Mouse (Mus musculus): ENCODE measurements around the gene Tmem206. TPM values are rescaled to one million over a fixed set of nuclear protein-coding genes. Genes with fewer than 3 reads are reported as not detected.

Gene Tmem206
- polyA plus RNA-seq, 1 experiment from 2014 or later: 22.8 TPM

GRCm38 (mm10) chr1:191317591-191318196 is 8.0 kb upstream of the Tmem206 start, which contains the start of gene Nenf:
Nenf (minus strand) TSS chr1:191318194.
- Histone ChIP-seq H3K27ac (ENCODE audit: low read length) (peak within 1 kb of the TSS; percentile 90), H3K36me3 (ENCODE audit: control insufficient read depth, insufficient read depth, low read length) (no peaks in the 10 kb centered on the region), H3K4me1 (replicated peaks; ENCODE audit: control insufficient read depth, insufficient read depth, low read length) (peaks cover 12% of the 10 kb centered on the region), H3K4me2 (ENCODE audit: low read depth, low read length) (peak within 1 kb of the TSS; percentile 74), H3K4me3 (ENCODE audit: low read length) (peak within 1 kb of the TSS; percentile 75), H3K9me3 (ENCODE audit: control insufficient read depth, low read length) (no peaks in the 10 kb centered on the region), H3K9ac (ENCODE audit: low read length) (peak within 1 kb of the TSS; percentile 93), H3K27me3 (ENCODE audit: control insufficient read depth, insufficient read depth, low read depth, low read length) (no peaks in the 10 kb centered on the region)
- under 1% methylated on average over 54 of the region's 54 CpGs for WGBS
- ATAC-seq (ENCODE audit: low read depth): peak; percentile 94

- H3K9me3 ChIP-seq (ENCODE audit: control insufficient read depth, low read length): no peaks in the 10 kb centered on the region
- no peak overlapping the region for H3K4me2 ChIP-seq (ENCODE audit: low read depth, low read length)
- peak; percentile 9; the same call in 1 of the 2 replicates for ATAC-seq (ENCODE audit: low read depth)
- H3K9ac ChIP-seq (ENCODE audit: low read length): no peak overlapping the region
- peak overlapping the region; percentile 65 for H3K27ac ChIP-seq (ENCODE audit: low read length)
- H3K36me3 ChIP-seq (ENCODE audit: control insufficient read depth, insufficient read depth, low read length): no peaks in the 10 kb centered on the region
- H3K4me3 ChIP-seq (ENCODE audit: low read length): no peak overlapping the region
- 27% methylated on average over 5 of the region's 5 CpGs for WGBS
- H3K27me3 ChIP-seq (ENCODE audit: control insufficient read depth, insufficient read depth, low read depth, low read length): no peaks in the 10 kb centered on the region
- H3K4me1 ChIP-seq (replicated peaks; ENCODE audit: control insufficient read depth, insufficient read depth, low read length): peaks cover 7% of the 10 kb centered on the region
These were observed 7.0 kb upstream of the Tmem206 start for GRCm38 (mm10) chr1:191318686-191319085.

GRCm38 (mm10) chr1:191323381-191323780 is 2.3 kb upstream of the Tmem206 start:
- no peak overlapping the region for H3K9ac ChIP-seq (ENCODE audit: low read length)
- H3K36me3 ChIP-seq (ENCODE audit: control insufficient read depth, insufficient read depth, low read length): no peaks in the 10 kb centered on the region
- no peak for ATAC-seq (ENCODE audit: low read depth)
- H3K27me3 ChIP-seq (ENCODE audit: control insufficient read depth, insufficient read depth, low read depth, low read length): no peaks in the 10 kb centered on the region
- H3K4me1 ChIP-seq (replicated peaks; ENCODE audit: control insufficient read depth, insufficient read depth, low read length): peaks cover 23% of the 10 kb centered on the region
- no peak overlapping the region for H3K4me3 ChIP-seq (ENCODE audit: low read length)
- no peak overlapping the region for H3K27ac ChIP-seq (ENCODE audit: low read length)
- H3K4me2 ChIP-seq (ENCODE audit: low read depth, low read length): no peak overlapping the region
- WGBS: 81% methylated on average over 3 of the region's 3 CpGs
- no peaks in the 10 kb centered on the region for H3K9me3 ChIP-seq (ENCODE audit: control insufficient read depth, low read length)

GRCm38 (mm10) chr1:191324733-191325590 is 750 bp upstream of the Tmem206 start:
- Histone ChIP-seq H3K4me1 (replicated peaks; ENCODE audit: control insufficient read depth, insufficient read depth, low read length) (peaks cover 22% of the 10 kb centered on the region), H3K9me3 (ENCODE audit: control insufficient read depth, low read length) (no peaks in the 10 kb centered on the region), H3K27ac (ENCODE audit: low read length) (peak overlapping the region; percentile 53; the same call in 1 of the 2 replicates), H3K4me2 (ENCODE audit: low read depth, low read length) (peak overlapping the region; percentile 96), H3K4me3 (ENCODE audit: low read length) (no peak overlapping the region; the same call in 1 of the 2 replicates), H3K9ac (ENCODE audit: low read length) (peak overlapping the region; percentile 46; the same call in 1 of the 2 replicates), H3K36me3 (ENCODE audit: control insufficient read depth, insufficient read depth, low read length) (no peaks in the 10 kb centered on the region), H3K27me3 (ENCODE audit: control insufficient read depth, insufficient read depth, low read depth, low read length) (no peaks in the 10 kb centered on the region)
- no peak for ATAC-seq (ENCODE audit: low read depth)
- WGBS: 77% methylated on average over 7 of the region's 7 CpGs

GRCm38 (mm10) chr1:191326233-191326882 is 646 bp downstream of the Tmem206 start:
- H3K4me3 ChIP-seq (ENCODE audit: low read length): peak overlapping the region; percentile 83
- H3K4me2 ChIP-seq (ENCODE audit: low read depth, low read length): peak overlapping the region; percentile 96
- WGBS: 1% methylated on average over 35 of the region's 35 CpGs

GRCm38 (mm10) chr1:191327258-191327657 is 1.5 kb downstream of the Tmem206 start:
- no peaks in the 10 kb centered on the region for H3K27me3 ChIP-seq (ENCODE audit: control insufficient read depth, insufficient read depth, low read depth, low read length)
- H3K4me2 ChIP-seq (ENCODE audit: low read depth, low read length): peak overlapping the region; percentile 96; the same call in 1 of the 2 replicates
- peaks cover 22% of the 10 kb centered on the region for H3K4me1 ChIP-seq (replicated peaks; ENCODE audit: control insufficient read depth, insufficient read depth, low read length)
- no peak for ATAC-seq (ENCODE audit: low read depth)
- 77% methylated on average over 8 of the region's 8 CpGs for WGBS
- H3K27ac ChIP-seq (ENCODE audit: low read length): no peak overlapping the region
- H3K9ac ChIP-seq (ENCODE audit: low read length): peak overlapping the region; percentile 8; the same call in 1 of the 2 replicates
- H3K9me3 ChIP-seq (ENCODE audit: control insufficient read depth, low read length): no peaks in the 10 kb centered on the region
- H3K4me3 ChIP-seq (ENCODE audit: low read length): no peak overlapping the region
- no peaks in the 10 kb centered on the region for H3K36me3 ChIP-seq (ENCODE audit: control insufficient read depth, insufficient read depth, low read length)

More at GRCm38 (mm10) chr1:191326233-191326882, 646 bp downstream of the Tmem206 start:
- Histone ChIP-seq H3K4me1 (replicated peaks; ENCODE audit: control insufficient read depth, insufficient read depth, low read length) (peaks cover 22% of the 10 kb centered on the region), H3K9ac (ENCODE audit: low read length) (peak overlapping the region; percentile 87), H3K27ac (ENCODE audit: low read length) (peak overlapping the region; percentile 71), H3K9me3 (ENCODE audit: control insufficient read depth, low read length) (no peaks in the 10 kb centered on the region), H3K36me3 (ENCODE audit: control insufficient read depth, insufficient read depth, low read length) (no peaks in the 10 kb centered on the region), H3K27me3 (ENCODE audit: control insufficient read depth, insufficient read depth, low read depth, low read length) (no peaks in the 10 kb centered on the region)
- ATAC-seq (ENCODE audit: low read depth): peak; percentile 71

GRCm38 (mm10) chr1:191328019-191328441 is 2.3 kb downstream of the Tmem206 start:
- WGBS: 46% methylated on average over 8 of the region's 8 CpGs
- Histone ChIP-seq H3K4me1 (replicated peaks; ENCODE audit: control insufficient read depth, insufficient read depth, low read length) (peaks cover 22% of the 10 kb centered on the region), H3K27me3 (ENCODE audit: control insufficient read depth, insufficient read depth, low read depth, low read length) (no peaks in the 10 kb centered on the region), H3K9me3 (ENCODE audit: control insufficient read depth, low read length) (no peaks in the 10 kb centered on the region), H3K27ac (ENCODE audit: low read length) (no peak overlapping the region), H3K36me3 (ENCODE audit: control insufficient read depth, insufficient read depth, low read length) (no peaks in the 10 kb centered on the region), H3K9ac (ENCODE audit: low read length) (no peak overlapping the region), H3K4me2 (ENCODE audit: low read depth, low read length) (no peak overlapping the region), H3K4me3 (ENCODE audit: low read length) (no peak overlapping the region)
- no peak for ATAC-seq (ENCODE audit: low read depth)

GRCm38 (mm10) chr1:191330356-191330755 is 4.6 kb downstream of the Tmem206 start:
- no peak overlapping the region for H3K4me2 ChIP-seq (ENCODE audit: low read depth, low read length)
- no peaks in the 10 kb centered on the region for H3K9me3 ChIP-seq (ENCODE audit: control insufficient read depth, low read length)
- ATAC-seq (ENCODE audit: low read depth): no peak
- H3K4me3 ChIP-seq (ENCODE audit: low read length): no peak overlapping the region
- no peaks in the 10 kb centered on the region for H3K27me3 ChIP-seq (ENCODE audit: control insufficient read depth, insufficient read depth, low read depth, low read length)
- no peak overlapping the region for H3K27ac ChIP-seq (ENCODE audit: low read length)
- H3K9ac ChIP-seq (ENCODE audit: low read length): no peak overlapping the region
- WGBS: 92% methylated on average over 4 of the region's 4 CpGs
- no peaks in the 10 kb centered on the region; the same call in 1 of the 2 replicates for H3K36me3 ChIP-seq (ENCODE audit: control insufficient read depth, insufficient read depth, low read length)
- H3K4me1 ChIP-seq (replicated peaks; ENCODE audit: control insufficient read depth, insufficient read depth, low read length): peaks cover 22% of the 10 kb centered on the region

GRCm38 (mm10) chr1:191334500-191334899 is 8.8 kb downstream of the Tmem206 start:
- Histone ChIP-seq H3K27ac (ENCODE audit: low read length) (no peak overlapping the region), H3K9me3 (ENCODE audit: control insufficient read depth, low read length) (no peaks in the 10 kb centered on the region), H3K36me3 (ENCODE audit: control insufficient read depth, insufficient read depth, low read length) (peaks cover 14% of the 10 kb centered on the region), H3K9ac (ENCODE audit: low read length) (no peak overlapping the region), H3K4me3 (ENCODE audit: low read length) (no peak overlapping the region), H3K4me2 (ENCODE audit: low read depth, low read length) (no peak overlapping the region), H3K27me3 (ENCODE audit: control insufficient read depth, insufficient read depth, low read depth, low read length) (no peaks in the 10 kb centered on the region), H3K4me1 (replicated peaks; ENCODE audit: control insufficient read depth, insufficient read depth, low read length) (no peaks in the 10 kb centered on the region)
- WGBS: 83% methylated on average over 5 of the region's 5 CpGs
- ATAC-seq (ENCODE audit: low read depth): no peak
